Mouse (Mus musculus): ENCODE data around the gene Spred3. TPM values are rescaled to one million over a fixed set of nuclear protein-coding genes. Genes with fewer than 3 reads are reported as not detected.

Gene Spred3
- polyA plus RNA-seq, 1 experiment from 2014 or later = 9.7 TPM

GRCm38 (mm10) chr7:29180854-29181236, 10.6 kb upstream of the Spred3 start:
- H3K27me3 ChIP-seq = 0 out of 2 replicates have a peak, but pooled peaks cover under 1% of the 10 kb centered on the region
- H3K9me3 ChIP-seq = no peaks in the 10 kb centered on the region
- ATAC-seq (ENCODE audit: low read depth) = peak; percentile 49; the same call in 1 of the 2 replicates
- peaks cover 22% of the 10 kb centered on the region for H3K4me1 ChIP-seq (replicated peaks)
- peak overlapping the region; percentile 77 for H3K4me3 ChIP-seq
- H3K27ac ChIP-seq (replicated peaks) = peak overlapping the region; percentile 69
- WGBS = 44% methylated on average over 5 of the region's 5 CpGs
- H3K9ac ChIP-seq = no peak overlapping the region
- peaks cover 14% of the 10 kb centered on the region for H3K36me3 ChIP-seq
- peak overlapping the region; percentile 52 for H3K4me2 ChIP-seq

- Histone ChIP-seq H3K9me3 (no peaks in the 10 kb centered on the region), H3K4me3 (peak within 1 kb of the TSS; percentile 77), H3K27me3 (peaks cover 6% of the 10 kb centered on the region), H3K36me3 (peaks cover 20% of the 10 kb centered on the region), H3K9ac (peak within 1 kb of the TSS; percentile 95), H3K4me1 (replicated peaks) (peaks cover 22% of the 10 kb centered on the region), H3K27ac (replicated peaks) (peak within 1 kb of the TSS; percentile 70), H3K4me2 (peak within 1 kb of the TSS; percentile 86)
- under 1% methylated on average over 62 of the region's 62 CpGs for WGBS
- peak; percentile 93 for ATAC-seq (ENCODE audit: low read depth)
Measured at GRCm38 (mm10) chr7:29180077-29180853, 10.1 kb upstream of the Spred3 start, which contains the start of gene Psmd8. Gene Psmd8 (minus strand): TSS chr7:29180701.

- Histone ChIP-seq H3K9ac (peak overlapping the region; percentile 95), H3K4me3 (peak overlapping the region; percentile 77), H3K4me2 (peak overlapping the region; percentile 86), H3K27me3 (peaks cover 16% of the 10 kb centered on the region), H3K9me3 (no peaks in the 10 kb centered on the region), H3K36me3 (peaks cover 29% of the 10 kb centered on the region), H3K27ac (replicated peaks) (no peak overlapping the region), H3K4me1 (replicated peaks) (peaks cover 22% of the 10 kb centered on the region)
- WGBS = 64% methylated on average over 7 of the region's 7 CpGs
- no peak for ATAC-seq (ENCODE audit: low read depth)
Measured at GRCm38 (mm10) chr7:29179323-29179722, 9.1 kb upstream of the Spred3 start.

- H3K36me3 ChIP-seq = peaks cover 41% of the 10 kb centered on the region
- no peak overlapping the region for H3K4me3 ChIP-seq
- H3K9me3 ChIP-seq = no peaks in the 10 kb centered on the region
- no peak overlapping the region for H3K27ac ChIP-seq (replicated peaks)
- no peak overlapping the region for H3K9ac ChIP-seq
- peaks cover 28% of the 10 kb centered on the region for H3K27me3 ChIP-seq
- ATAC-seq (ENCODE audit: low read depth) = no peak
- 91% methylated on average over 4 of the region's 4 CpGs for WGBS
- H3K4me1 ChIP-seq (replicated peaks) = peaks cover 22% of the 10 kb centered on the region
- H3K4me2 ChIP-seq = no peak overlapping the region
Measured at GRCm38 (mm10) chr7:29178106-29178505, 7.9 kb upstream of the Spred3 start.

GRCm38 (mm10) chr7:29172390-29173016, 2.3 kb upstream of the Spred3 start:
- no peak for ATAC-seq (ENCODE audit: low read depth)
- 34% methylated on average over 32 of the region's 32 CpGs for WGBS
- peaks cover 56% of the 10 kb centered on the region for H3K27me3 ChIP-seq
- 0 out of 2 replicates have a peak overlapping the region, but pooled peaks have one; percentile 66 for H3K4me3 ChIP-seq
- H3K9me3 ChIP-seq = no peaks in the 10 kb centered on the region
- H3K27ac ChIP-seq (replicated peaks) = no peak overlapping the region
- H3K36me3 ChIP-seq = peaks cover 49% of the 10 kb centered on the region
- H3K9ac ChIP-seq = no peak overlapping the region
- H3K4me1 ChIP-seq (replicated peaks) = peaks cover 41% of the 10 kb centered on the region
- no peak overlapping the region for H3K4me2 ChIP-seq

- peaks cover 42% of the 10 kb centered on the region for H3K36me3 ChIP-seq
- H3K4me1 ChIP-seq (replicated peaks) = peaks cover 41% of the 10 kb centered on the region
- no peaks in the 10 kb centered on the region for H3K9me3 ChIP-seq
- peaks cover 56% of the 10 kb centered on the region for H3K27me3 ChIP-seq
- H3K27ac ChIP-seq (replicated peaks) = no peak overlapping the region
- peak overlapping the region; percentile 66 for H3K4me3 ChIP-seq
- H3K9ac ChIP-seq = peak overlapping the region; percentile 62
- no peak for ATAC-seq (ENCODE audit: low read depth)
- H3K4me2 ChIP-seq = peak overlapping the region; percentile 76
- 4% methylated on average over 34 of the region's 34 CpGs for WGBS
Measured at GRCm38 (mm10) chr7:29171562-29172097, 1.4 kb upstream of the Spred3 start.

GRCm38 (mm10) chr7:29170755-29171561, 747 bp upstream of the Spred3 start:
- Histone ChIP-seq H3K36me3 (peaks cover 39% of the 10 kb centered on the region), H3K27me3 (peaks cover 56% of the 10 kb centered on the region), H3K9me3 (no peaks in the 10 kb centered on the region), H3K4me3 (peak overlapping the region; percentile 66), H3K4me2 (peak overlapping the region; percentile 76), H3K4me1 (replicated peaks) (peaks cover 41% of the 10 kb centered on the region), H3K27ac (replicated peaks) (no peak overlapping the region), H3K9ac (peak overlapping the region; percentile 62)
- 2% methylated on average over 43 of the region's 43 CpGs for WGBS
- no peak for ATAC-seq (ENCODE audit: low read depth)

GRCm38 (mm10) chr7:29169231-29170065, 763 bp downstream of the Spred3 start:
- Histone ChIP-seq H3K27me3 (peaks cover 41% of the 10 kb centered on the region), H3K27ac (replicated peaks) (peak overlapping the region; percentile 90), H3K4me1 (replicated peaks) (peaks cover 41% of the 10 kb centered on the region), H3K9ac (peak overlapping the region; percentile 76), H3K4me2 (peak overlapping the region; percentile 76), H3K9me3 (no peaks in the 10 kb centered on the region), H3K4me3 (peak overlapping the region; percentile 66), H3K36me3 (peaks cover 27% of the 10 kb centered on the region)
- under 1% methylated on average over 30 of the region's 39 CpGs for WGBS
- peak; percentile 86 for ATAC-seq (ENCODE audit: low read depth)

GRCm38 (mm10) chr7:29168791-29169230, 1.4 kb downstream of the Spred3 start:
- 0% methylated on average over 14 of the region's 14 CpGs for WGBS
- H3K36me3 ChIP-seq = peaks cover 22% of the 10 kb centered on the region
- ATAC-seq (ENCODE audit: low read depth) = peak; percentile 36
- H3K9me3 ChIP-seq = no peaks in the 10 kb centered on the region
- peak overlapping the region; percentile 90 for H3K27ac ChIP-seq (replicated peaks)
- peak overlapping the region; percentile 66 for H3K4me3 ChIP-seq
- peak overlapping the region; percentile 76 for H3K9ac ChIP-seq
- peak overlapping the region; percentile 76 for H3K4me2 ChIP-seq
- H3K27me3 ChIP-seq = peaks cover 35% of the 10 kb centered on the region
- peaks cover 41% of the 10 kb centered on the region for H3K4me1 ChIP-seq (replicated peaks)

GRCm38 (mm10) chr7:29168121-29168695, 2.0 kb downstream of the Spred3 start:
- Histone ChIP-seq H3K9me3 (no peaks in the 10 kb centered on the region), H3K4me1 (replicated peaks) (peaks cover 41% of the 10 kb centered on the region), H3K27me3 (peaks cover 29% of the 10 kb centered on the region), H3K36me3 (peaks cover 22% of the 10 kb centered on the region), H3K27ac (replicated peaks) (peak overlapping the region; percentile 90), H3K9ac (peak overlapping the region; percentile 76), H3K4me3 (peak overlapping the region; percentile 66), H3K4me2 (peak overlapping the region; percentile 76)
- ATAC-seq (ENCODE audit: low read depth) = no peak
- WGBS = 2% methylated on average over 10 of the region's 10 CpGs
